Mouse (Mus musculus): ENCODE measurements at regions not wholly inside any gene's neighbourhood (a gene's known extent, or its start where the extent isn't known, plus 50 kb on each side); places are given as distances from the start of the nearest gene placed in this dataset.

DNA sequence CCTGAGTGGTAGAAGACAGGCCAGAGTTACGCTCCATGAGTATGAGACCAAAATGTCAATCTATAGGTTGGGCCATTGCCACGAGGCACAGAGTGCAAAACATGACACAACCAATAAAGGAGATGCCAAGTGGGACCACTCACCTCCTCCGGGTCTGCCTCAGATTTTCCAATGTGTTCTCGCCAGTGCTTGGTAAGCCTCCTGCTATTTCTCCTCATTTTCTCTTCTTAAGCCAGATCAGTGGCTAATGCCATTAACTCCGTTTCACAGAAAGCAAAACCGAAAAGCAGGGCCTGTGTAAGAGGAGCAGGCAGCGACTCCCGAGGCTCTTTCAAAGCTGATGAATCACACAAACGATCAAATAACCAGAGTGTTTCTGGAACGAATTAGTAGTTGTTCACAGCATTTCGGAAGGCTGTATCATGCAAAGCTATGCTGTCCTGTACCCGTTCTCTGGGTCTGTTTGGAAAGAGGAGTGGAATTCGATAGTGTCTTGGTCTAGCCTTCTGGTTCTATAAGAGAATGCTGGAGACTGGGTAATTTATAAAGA is 59.7 kb upstream of the Gm10320 start:
- TF ChIP-seq CTCF (conservative IDR thresholded peaks at IDR 0.05; ENCODE audit: low read length) (no peak), NANOG (IDR thresholded peaks at IDR 0.05; ENCODE audit: borderline replicate concordance, low read length) (no peak), POU5F1 (IDR thresholded peaks at IDR 0.05; ENCODE audit: borderline replicate concordance, low read length) (no peak)
